Mouse (Mus musculus): ENCODE measurements around the gene Anapc16.

GRCm38 (mm10) chr10:59988036-59988435, 14.9 kb downstream of the Anapc16 start:
- TF ChIP-seq CTCF (IDR thresholded peaks at IDR 0.05; ENCODE audit: extremely low read depth, insufficient read depth, insufficient read length, insufficient replicate concordance) (no peak), POLR2A (IDR thresholded peaks at IDR 0.05; ENCODE audit: low read depth, low read length) (no peak)
